Mouse (Mus musculus): Measurements from ENCODE around the gene Srpr. TPM values are rescaled to one million over a fixed set of nuclear protein-coding genes. Genes with fewer than 3 reads are reported as not detected.
A peak's percentile ranks its signal among the peaks of the same experiment; 100 is the strongest.

The Srpr gene
- polyA plus RNA-seq, 1 experiment from 2014 or later: 67.2 TPM

DNA sequence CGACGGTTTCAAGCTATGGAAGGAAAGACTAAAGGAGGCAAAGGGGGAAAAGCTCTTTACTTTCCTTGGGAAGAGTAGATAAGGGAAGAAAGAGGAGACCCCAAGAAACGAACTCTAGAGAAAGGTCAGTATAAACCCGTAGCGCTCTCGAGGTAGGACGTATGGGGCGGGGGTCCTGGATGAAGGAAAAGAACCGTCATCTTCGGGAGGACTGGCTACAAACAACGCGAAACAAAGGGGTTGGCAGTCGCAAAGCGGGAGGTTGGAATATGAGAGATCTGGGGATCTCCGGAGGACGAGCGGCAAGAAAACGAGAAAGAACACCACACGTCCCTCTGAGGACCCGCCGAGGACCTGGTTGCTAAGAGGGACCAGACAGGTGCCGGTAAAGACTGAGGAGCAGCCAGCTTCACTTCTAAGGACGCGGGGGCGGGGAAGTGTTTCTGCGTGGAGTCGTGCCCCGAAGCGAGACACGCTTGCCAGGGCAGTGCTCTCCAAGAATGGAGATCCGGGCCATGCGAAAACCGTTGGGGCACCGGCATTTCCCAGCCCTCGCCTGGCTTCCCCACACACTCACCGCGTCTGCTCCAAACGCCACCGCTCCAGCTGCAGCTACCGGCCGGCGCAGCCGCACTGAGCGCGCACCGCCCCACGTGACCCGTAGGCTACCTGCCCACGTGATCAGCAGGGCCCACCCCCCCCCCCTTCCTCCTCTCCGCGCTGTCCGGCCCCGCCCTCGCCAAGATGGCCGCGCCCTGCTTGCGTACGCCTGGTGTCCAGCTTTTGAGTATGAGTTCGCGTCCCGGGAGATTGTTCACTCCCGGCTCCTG lies 67.4 kb downstream of the Srpr start, which contains the start of the genes Fam118b and Rpusd4:
TSS of gene Fam118b (minus strand) at position 660 of the 830 bp plus-strand sequence.
TSS of gene Rpusd4 (plus strand) at position 720 of the 830 bp plus-strand sequence.
- H3K9me3 ChIP-seq (replicated peaks): no peaks in the 10 kb centered on the region
- peak within 1 kb of the TSS; percentile 77 for H3K4me2 ChIP-seq
- H3K27ac ChIP-seq (replicated peaks): peak within 1 kb of the TSS; percentile 85
- peaks cover 23% of the 10 kb centered on the region for H3K4me1 ChIP-seq
- under 1% methylated on average over 62 of the region's 62 CpGs for WGBS
- H3K4me3 ChIP-seq (replicated peaks): peak within 1 kb of the TSS; percentile 62
- H3K27me3 ChIP-seq (replicated peaks): no peaks in the 10 kb centered on the region
- H3K9ac ChIP-seq (replicated peaks): peak within 1 kb of the TSS; percentile 67
- ATAC-seq (ENCODE audit: low FRiP score): peak; percentile 96
- H3K36me3 ChIP-seq: peaks cover 9% of the 10 kb centered on the region

GRCm38 (mm10) chr9:35267976-35268715 lies 68.2 kb downstream of the Srpr start:
- peak overlapping the region; percentile 77 for H3K4me2 ChIP-seq
- peak overlapping the region; percentile 62 for H3K4me3 ChIP-seq (replicated peaks)
- peak overlapping the region; percentile 62 for H3K9ac ChIP-seq (replicated peaks)
- H3K27me3 ChIP-seq (replicated peaks): no peaks in the 10 kb centered on the region
- ATAC-seq (ENCODE audit: low FRiP score): peak; percentile 65
- no peaks in the 10 kb centered on the region for H3K9me3 ChIP-seq (replicated peaks)
- H3K36me3 ChIP-seq: peaks cover 15% of the 10 kb centered on the region
- H3K27ac ChIP-seq (replicated peaks): peak overlapping the region; percentile 85
- H3K4me1 ChIP-seq: peaks cover 23% of the 10 kb centered on the region
- 2% methylated on average over 21 of the region's 21 CpGs for WGBS

GRCm38 (mm10) chr9:35277855-35278365 lies 77.9 kb downstream of the Srpr start:
- no peak overlapping the region for H3K4me3 ChIP-seq (replicated peaks)
- H3K27me3 ChIP-seq (replicated peaks): no peaks in the 10 kb centered on the region
- no peaks in the 10 kb centered on the region for H3K9me3 ChIP-seq (replicated peaks)
- no peak overlapping the region for H3K9ac ChIP-seq (replicated peaks)
- H3K36me3 ChIP-seq: peaks cover 34% of the 10 kb centered on the region
- 88% methylated on average over 3 of the region's 3 CpGs for WGBS
- no peak for ATAC-seq (ENCODE audit: low FRiP score)
- H3K27ac ChIP-seq (replicated peaks): no peak overlapping the region
- H3K4me1 ChIP-seq: no peaks in the 10 kb centered on the region
- no peak overlapping the region for H3K4me2 ChIP-seq

GRCm38 (mm10) chr9:35278451-35278850 lies 78.5 kb downstream of the Srpr start:
- Histone ChIP-seq H3K27me3 (replicated peaks) (0 out of 2 replicates have a peak, but pooled peaks cover 4% of the 10 kb centered on the region), H3K9ac (replicated peaks) (no peak overlapping the region), H3K4me2 (no peak overlapping the region), H3K9me3 (replicated peaks) (no peaks in the 10 kb centered on the region), H3K4me3 (replicated peaks) (no peak overlapping the region), H3K4me1 (no peaks in the 10 kb centered on the region), H3K27ac (replicated peaks) (no peak overlapping the region), H3K36me3 (peaks cover 30% of the 10 kb centered on the region)
- ATAC-seq (ENCODE audit: low FRiP score): no peak
- 91% methylated on average over 4 of the region's 4 CpGs for WGBS

- H3K4me1 ChIP-seq: no peaks in the 10 kb centered on the region
- no peak overlapping the region for H3K27ac ChIP-seq (replicated peaks)
- peaks cover 26% of the 10 kb centered on the region for H3K27me3 ChIP-seq (replicated peaks)
- no peaks in the 10 kb centered on the region for H3K9me3 ChIP-seq (replicated peaks)
- peaks cover 9% of the 10 kb centered on the region; the same call in 1 of the 2 replicates for H3K36me3 ChIP-seq
- no peak overlapping the region for H3K4me2 ChIP-seq
- 0 out of 2 replicates have a peak, but pooled peaks have one; percentile 49 for ATAC-seq (ENCODE audit: low FRiP score)
- 15% methylated on average over 5 of the region's 5 CpGs for WGBS
- no peak overlapping the region for H3K4me3 ChIP-seq (replicated peaks)
- H3K9ac ChIP-seq (replicated peaks): no peak overlapping the region
These were observed 82.3 kb downstream of the Srpr start for GRCm38 (mm10) chr9:35282006-35282850.

GRCm38 (mm10) chr9:35282851-35283200 lies 82.9 kb downstream of the Srpr start:
- no peak for ATAC-seq (ENCODE audit: low FRiP score)
- Histone ChIP-seq H3K9ac (replicated peaks) (no peak overlapping the region), H3K9me3 (replicated peaks) (no peaks in the 10 kb centered on the region), H3K36me3 (peaks cover 3% of the 10 kb centered on the region; the same call in 1 of the 2 replicates), H3K4me1 (no peaks in the 10 kb centered on the region), H3K27me3 (replicated peaks) (peaks cover 30% of the 10 kb centered on the region), H3K4me2 (no peak overlapping the region), H3K27ac (replicated peaks) (no peak overlapping the region), H3K4me3 (replicated peaks) (no peak overlapping the region)
- WGBS: 68% methylated on average over 5 of the region's 5 CpGs

- Histone ChIP-seq H3K9me3 (replicated peaks) (no peaks in the 10 kb centered on the region), H3K27ac (replicated peaks) (no peak overlapping the region), H3K36me3 (no peaks in the 10 kb centered on the region), H3K4me2 (no peak overlapping the region), H3K4me1 (no peaks in the 10 kb centered on the region), H3K9ac (replicated peaks) (no peak overlapping the region), H3K27me3 (replicated peaks) (peaks cover 35% of the 10 kb centered on the region), H3K4me3 (replicated peaks) (no peak overlapping the region)
- ATAC-seq (ENCODE audit: low FRiP score): 0 out of 2 replicates have a peak, but pooled peaks have one; percentile 29
- WGBS: 77% methylated on average over 13 of the region's 13 CpGs
These were observed 83.6 kb downstream of the Srpr start for GRCm38 (mm10) chr9:35283415-35284069.

DNA sequence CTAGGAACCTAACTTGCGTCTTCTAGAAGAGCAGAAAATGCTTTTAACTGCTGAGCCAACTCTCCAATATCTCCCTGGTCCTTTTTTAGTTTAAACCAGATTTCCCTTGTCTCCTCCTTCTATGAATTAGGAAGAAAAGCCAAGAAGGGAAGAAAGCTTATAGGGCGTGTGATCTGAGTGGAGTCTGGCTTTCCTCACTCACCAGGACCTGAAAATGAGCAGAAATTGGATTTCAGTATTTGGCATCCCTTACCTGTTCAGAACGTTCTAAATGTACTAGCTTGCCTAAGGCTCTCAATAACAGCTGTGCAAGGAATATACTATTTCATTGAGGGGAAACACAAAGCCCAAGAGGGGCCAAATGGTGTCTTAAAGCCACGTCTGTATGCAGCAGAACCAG lies 84.4 kb downstream of the Srpr start:
- no peak overlapping the region for H3K9ac ChIP-seq (replicated peaks)
- H3K27ac ChIP-seq (replicated peaks): no peak overlapping the region
- H3K4me1 ChIP-seq: no peaks in the 10 kb centered on the region
- WGBS: 90% methylated on average over 4 of the region's 4 CpGs
- ATAC-seq (ENCODE audit: low FRiP score): no peak
- no peaks in the 10 kb centered on the region for H3K9me3 ChIP-seq (replicated peaks)
- H3K36me3 ChIP-seq: no peaks in the 10 kb centered on the region
- peaks cover 41% of the 10 kb centered on the region for H3K27me3 ChIP-seq (replicated peaks)
- no peak overlapping the region for H3K4me2 ChIP-seq
- no peak overlapping the region for H3K4me3 ChIP-seq (replicated peaks)

DNA sequence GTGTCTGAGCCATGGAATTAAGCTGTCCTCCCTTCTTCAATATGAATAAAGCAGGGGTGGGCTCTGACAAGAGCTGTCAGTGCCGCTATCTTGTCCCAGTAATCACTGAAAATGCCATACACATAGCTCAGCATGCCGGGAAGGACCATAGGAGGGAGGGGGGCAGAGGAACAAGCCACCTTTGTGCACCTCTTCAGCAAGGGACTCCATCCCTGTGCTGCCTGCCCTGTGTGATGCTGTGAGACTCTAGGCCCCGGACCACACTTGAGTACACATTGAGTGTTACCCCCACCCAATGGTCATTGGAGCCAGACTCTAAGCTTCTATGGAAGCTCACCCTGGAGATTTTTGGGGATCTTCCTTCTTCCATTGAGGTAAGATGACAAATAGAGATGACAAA lies 86.4 kb downstream of the Srpr start:
- Histone ChIP-seq H3K27ac (replicated peaks) (no peak overlapping the region), H3K4me3 (replicated peaks) (no peak overlapping the region), H3K9ac (replicated peaks) (no peak overlapping the region), H3K4me1 (no peaks in the 10 kb centered on the region), H3K36me3 (no peaks in the 10 kb centered on the region), H3K27me3 (replicated peaks) (peaks cover 47% of the 10 kb centered on the region), H3K9me3 (replicated peaks) (no peaks in the 10 kb centered on the region), H3K4me2 (no peak overlapping the region)
- no peak for ATAC-seq (ENCODE audit: low FRiP score)
- 95% methylated on average over 3 of the region's 3 CpGs for WGBS

- Histone ChIP-seq H3K9me3 (replicated peaks) (no peaks in the 10 kb centered on the region), H3K27ac (replicated peaks) (no peak overlapping the region), H3K27me3 (replicated peaks) (peaks cover 36% of the 10 kb centered on the region), H3K4me2 (no peak overlapping the region), H3K36me3 (no peaks in the 10 kb centered on the region), H3K4me3 (replicated peaks) (no peak overlapping the region), H3K4me1 (no peaks in the 10 kb centered on the region), H3K9ac (replicated peaks) (no peak overlapping the region)
- no peak for ATAC-seq (ENCODE audit: low FRiP score)
- 22% methylated on average over 7 of the region's 7 CpGs for WGBS
These were observed 90.0 kb downstream of the Srpr start for GRCm38 (mm10) chr9:35289992-35290391.
